Mouse (Mus musculus): ENCODE measurements around the gene 3110009E18Rik. TPM values are rescaled to one million over a fixed set of nuclear protein-coding genes. Genes with fewer than 3 reads are reported as not detected.

Gene 3110009E18Rik
- polyA plus RNA-seq, 1 experiment from 2014 or later: 12.8 TPM

GRCm38 (mm10) chr1:120187059-120187458 is 66.1 kb downstream of the 3110009E18Rik start:
- H3K9ac ChIP-seq: no peak overlapping the region
- no peak for ATAC-seq
- H3K4me1 ChIP-seq: no peaks in the 10 kb centered on the region
- H3K4me2 ChIP-seq: no peak overlapping the region
- H3K36me3 ChIP-seq: no peaks in the 10 kb centered on the region
- no peaks in the 10 kb centered on the region for H3K9me3 ChIP-seq (replicated peaks)
- H3K27me3 ChIP-seq (replicated peaks): no peaks in the 10 kb centered on the region
- WGBS (ENCODE audit: insufficient replicate concordance): 81% methylated on average over 7 of the region's 7 CpGs
- no peak overlapping the region for H3K27ac ChIP-seq
- H3K4me3 ChIP-seq: no peak overlapping the region

DNA sequence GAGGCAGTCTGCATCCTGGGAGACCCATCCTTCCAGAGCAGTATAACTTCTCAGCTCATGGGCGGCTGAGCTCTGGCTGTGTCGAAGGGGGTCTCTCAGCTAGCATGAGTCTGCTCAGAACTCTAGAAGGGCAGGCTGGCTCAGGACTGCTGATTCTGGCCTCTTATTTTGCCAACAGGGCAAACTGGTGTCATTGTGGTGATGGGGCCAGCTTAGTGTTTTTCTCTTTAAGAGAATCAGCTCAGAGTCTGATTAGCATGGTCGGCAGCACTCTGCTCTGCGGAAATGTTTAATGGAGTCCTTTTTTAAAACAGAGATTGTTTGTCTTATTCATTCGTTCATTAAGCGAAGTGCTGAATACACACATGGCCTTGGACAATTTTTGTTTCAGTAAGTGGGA is 68.2 kb downstream of the 3110009E18Rik start:
- H3K27me3 ChIP-seq (replicated peaks): no peaks in the 10 kb centered on the region
- no peaks in the 10 kb centered on the region for H3K9me3 ChIP-seq (replicated peaks)
- no peak for ATAC-seq
- H3K4me1 ChIP-seq: no peaks in the 10 kb centered on the region
- WGBS (ENCODE audit: insufficient replicate concordance): 83% methylated on average over 6 of the region's 6 CpGs
- no peak overlapping the region for H3K4me2 ChIP-seq
- no peak overlapping the region for H3K4me3 ChIP-seq
- no peaks in the 10 kb centered on the region for H3K36me3 ChIP-seq
- H3K9ac ChIP-seq: no peak overlapping the region
- no peak overlapping the region for H3K27ac ChIP-seq

DNA sequence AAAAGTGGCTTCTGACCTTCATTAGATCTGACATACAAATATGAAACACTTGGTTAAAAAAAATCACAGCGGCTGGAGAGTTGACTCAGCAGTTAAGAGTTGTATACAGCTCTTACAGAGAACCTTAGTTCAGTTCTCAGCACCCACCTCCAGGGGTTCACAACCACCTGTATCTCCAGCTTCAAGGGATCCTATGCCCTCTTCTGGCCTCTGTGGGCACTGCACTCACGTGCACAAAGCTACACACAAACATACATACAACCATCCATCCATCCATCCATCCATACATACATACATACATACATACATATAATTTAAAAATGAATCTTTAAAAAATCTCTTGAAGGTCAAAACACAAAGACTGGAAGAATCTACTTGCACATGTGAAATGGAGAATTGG is 69.3 kb downstream of the 3110009E18Rik start:
- Histone ChIP-seq H3K36me3 (no peaks in the 10 kb centered on the region), H3K27me3 (replicated peaks) (no peaks in the 10 kb centered on the region), H3K9me3 (replicated peaks) (no peaks in the 10 kb centered on the region), H3K4me3 (no peak overlapping the region), H3K27ac (no peak overlapping the region), H3K4me1 (no peaks in the 10 kb centered on the region), H3K4me2 (no peak overlapping the region), H3K9ac (no peak overlapping the region)
- no peak for ATAC-seq
- 67% methylated on average over 2 of the region's 2 CpGs for WGBS (ENCODE audit: insufficient replicate concordance)

DNA sequence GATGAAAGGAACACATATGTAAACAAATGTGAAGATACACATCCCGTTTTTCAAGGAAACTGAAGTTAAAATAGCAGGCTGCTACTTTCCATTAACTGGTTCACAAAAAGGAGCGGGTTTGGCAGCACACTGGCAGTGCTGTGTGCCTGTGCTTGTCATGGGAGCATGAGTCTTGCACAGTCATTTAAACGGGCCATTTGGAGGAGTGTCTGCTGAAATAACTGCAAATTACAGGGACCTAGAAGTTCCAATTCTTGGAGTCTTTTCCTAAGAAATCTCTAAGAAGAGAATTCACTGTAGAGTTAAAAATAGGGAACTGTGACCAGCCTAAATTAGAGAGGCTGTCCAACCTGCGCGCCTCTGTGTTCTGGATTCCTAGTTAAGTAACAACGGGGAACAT is 70.0 kb downstream of the 3110009E18Rik start:
- ATAC-seq: no peak
- WGBS (ENCODE audit: insufficient replicate concordance): 66% methylated on average over 6 of the region's 6 CpGs

GRCm38 (mm10) chr1:120192321-120192720 is 71.3 kb downstream of the 3110009E18Rik start:
- no peak overlapping the region for H3K4me3 ChIP-seq
- H3K36me3 ChIP-seq: no peaks in the 10 kb centered on the region
- H3K9me3 ChIP-seq (replicated peaks): no peaks in the 10 kb centered on the region
- no peaks in the 10 kb centered on the region for H3K27me3 ChIP-seq (replicated peaks)
- H3K27ac ChIP-seq: no peak overlapping the region
- H3K4me2 ChIP-seq: no peak overlapping the region
- 58% methylated on average over 6 of the region's 6 CpGs for WGBS (ENCODE audit: insufficient replicate concordance)
- no peak overlapping the region for H3K9ac ChIP-seq
- no peaks in the 10 kb centered on the region for H3K4me1 ChIP-seq
- ATAC-seq: no peak

More for the DNA sequence above, 70.0 kb downstream of the 3110009E18Rik start:
- no peak overlapping the region for H3K9ac ChIP-seq
- H3K36me3 ChIP-seq: no peaks in the 10 kb centered on the region
- no peaks in the 10 kb centered on the region for H3K4me1 ChIP-seq
- H3K27me3 ChIP-seq (replicated peaks): no peaks in the 10 kb centered on the region
- no peak overlapping the region for H3K4me2 ChIP-seq
- H3K9me3 ChIP-seq (replicated peaks): no peaks in the 10 kb centered on the region
- no peak overlapping the region for H3K27ac ChIP-seq
- no peak overlapping the region for H3K4me3 ChIP-seq

DNA sequence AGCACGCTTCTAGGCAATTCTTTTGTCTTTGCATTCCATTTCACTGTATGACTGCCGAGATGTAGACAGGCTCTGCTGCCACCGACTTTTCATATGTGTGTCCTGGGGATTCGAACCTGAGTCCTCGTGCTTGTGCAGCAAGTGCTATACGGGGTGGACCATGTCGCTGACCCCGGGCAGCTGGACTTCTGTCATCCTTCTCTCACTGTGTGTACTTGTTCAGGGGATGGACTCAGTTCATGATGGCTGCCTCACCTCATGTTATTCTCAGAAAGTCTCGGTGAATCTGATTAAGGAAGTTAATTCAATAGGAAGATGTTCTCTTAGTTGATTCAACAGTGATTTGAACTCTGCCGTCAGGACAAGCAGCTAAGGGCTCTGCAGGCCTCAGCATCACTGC is 72.6 kb downstream of the 3110009E18Rik start:
- Histone ChIP-seq H3K36me3 (no peaks in the 10 kb centered on the region), H3K4me2 (no peak overlapping the region), H3K9ac (no peak overlapping the region), H3K4me1 (no peaks in the 10 kb centered on the region), H3K4me3 (no peak overlapping the region), H3K9me3 (replicated peaks) (no peaks in the 10 kb centered on the region), H3K27ac (no peak overlapping the region), H3K27me3 (replicated peaks) (no peaks in the 10 kb centered on the region)
- WGBS (ENCODE audit: insufficient replicate concordance): 72% methylated on average over 10 of the region's 10 CpGs
- no peak for ATAC-seq

GRCm38 (mm10) chr1:120195947-120196346 is 75.0 kb downstream of the 3110009E18Rik start:
- H3K4me1 ChIP-seq: no peaks in the 10 kb centered on the region
- no peaks in the 10 kb centered on the region for H3K36me3 ChIP-seq
- H3K9me3 ChIP-seq (replicated peaks): no peaks in the 10 kb centered on the region
- 63% methylated on average over 5 of the region's 5 CpGs for WGBS (ENCODE audit: insufficient replicate concordance)
- no peak for ATAC-seq
- H3K9ac ChIP-seq: no peak overlapping the region
- no peak overlapping the region for H3K4me2 ChIP-seq
- no peaks in the 10 kb centered on the region for H3K27me3 ChIP-seq (replicated peaks)
- no peak overlapping the region for H3K27ac ChIP-seq
- no peak overlapping the region for H3K4me3 ChIP-seq

- Histone ChIP-seq H3K27ac (no peak overlapping the region), H3K4me2 (no peak overlapping the region), H3K4me1 (no peaks in the 10 kb centered on the region), H3K4me3 (no peak overlapping the region), H3K27me3 (replicated peaks) (no peaks in the 10 kb centered on the region), H3K36me3 (no peaks in the 10 kb centered on the region), H3K9me3 (replicated peaks) (no peaks in the 10 kb centered on the region), H3K9ac (no peak overlapping the region)
- ATAC-seq: no peak
- 65% methylated on average over 2 of the region's 2 CpGs for WGBS (ENCODE audit: insufficient replicate concordance)
These were observed 75.7 kb downstream of the 3110009E18Rik start for GRCm38 (mm10) chr1:120196724-120197123.

- no peak overlapping the region for H3K9ac ChIP-seq
- WGBS (ENCODE audit: insufficient replicate concordance): 9% methylated on average over 5 of the region's 5 CpGs
- H3K4me3 ChIP-seq: no peak overlapping the region
- no peak overlapping the region for H3K27ac ChIP-seq
- no peaks in the 10 kb centered on the region for H3K4me1 ChIP-seq
- no peak overlapping the region for H3K4me2 ChIP-seq
- no peak for ATAC-seq
- no peaks in the 10 kb centered on the region for H3K36me3 ChIP-seq
- H3K9me3 ChIP-seq (replicated peaks): no peaks in the 10 kb centered on the region
- H3K27me3 ChIP-seq (replicated peaks): 0 out of 2 replicates have a peak, but pooled peaks cover 3% of the 10 kb centered on the region
These were observed 76.2 kb downstream of the 3110009E18Rik start for GRCm38 (mm10) chr1:120197189-120197588.

- no peak overlapping the region for H3K27ac ChIP-seq
- ATAC-seq: no peak
- no peaks in the 10 kb centered on the region for H3K9me3 ChIP-seq (replicated peaks)
- WGBS (ENCODE audit: insufficient replicate concordance): 57% methylated on average over 3 of the region's 3 CpGs
- H3K4me2 ChIP-seq: no peak overlapping the region
- H3K4me3 ChIP-seq: no peak overlapping the region
- no peak overlapping the region for H3K9ac ChIP-seq
- no peaks in the 10 kb centered on the region for H3K4me1 ChIP-seq
- H3K36me3 ChIP-seq: no peaks in the 10 kb centered on the region
- H3K27me3 ChIP-seq (replicated peaks): peaks cover 9% of the 10 kb centered on the region; the same call in 1 of the 2 replicates
These were observed 77.2 kb downstream of the 3110009E18Rik start for GRCm38 (mm10) chr1:120198151-120198550.

- H3K27me3 ChIP-seq (replicated peaks): peaks cover 9% of the 10 kb centered on the region; the same call in 1 of the 2 replicates
- H3K4me3 ChIP-seq: no peak overlapping the region
- no peak overlapping the region for H3K4me2 ChIP-seq
- H3K9ac ChIP-seq: no peak overlapping the region
- no peaks in the 10 kb centered on the region for H3K4me1 ChIP-seq
- no peak overlapping the region for H3K27ac ChIP-seq
- no peaks in the 10 kb centered on the region for H3K9me3 ChIP-seq (replicated peaks)
- no peaks in the 10 kb centered on the region for H3K36me3 ChIP-seq
- WGBS (ENCODE audit: insufficient replicate concordance): 73% methylated on average over 4 of the region's 4 CpGs
- ATAC-seq: no peak
These were observed 78.0 kb downstream of the 3110009E18Rik start for GRCm38 (mm10) chr1:120198942-120199341.

GRCm38 (mm10) chr1:120202542-120202941 is 81.6 kb downstream of the 3110009E18Rik start:
- no peaks in the 10 kb centered on the region for H3K36me3 ChIP-seq
- H3K4me1 ChIP-seq: no peaks in the 10 kb centered on the region
- H3K4me2 ChIP-seq: no peak overlapping the region
- H3K9ac ChIP-seq: no peak overlapping the region
- H3K4me3 ChIP-seq: no peak overlapping the region
- H3K9me3 ChIP-seq (replicated peaks): no peaks in the 10 kb centered on the region
- H3K27ac ChIP-seq: no peak overlapping the region
- 49% methylated on average over 3 of the region's 3 CpGs for WGBS (ENCODE audit: insufficient replicate concordance)
- peaks cover 9% of the 10 kb centered on the region; the same call in 1 of the 2 replicates for H3K27me3 ChIP-seq (replicated peaks)
- ATAC-seq: no peak

GRCm38 (mm10) chr1:120203836-120204235 is 82.8 kb downstream of the 3110009E18Rik start:
- H3K27ac ChIP-seq: no peak overlapping the region
- no peak overlapping the region for H3K4me2 ChIP-seq
- ATAC-seq: no peak
- no peaks in the 10 kb centered on the region for H3K36me3 ChIP-seq
- no peak overlapping the region for H3K4me3 ChIP-seq
- H3K9me3 ChIP-seq (replicated peaks): no peaks in the 10 kb centered on the region
- no peak overlapping the region for H3K9ac ChIP-seq
- no peaks in the 10 kb centered on the region for H3K4me1 ChIP-seq
- peaks cover 9% of the 10 kb centered on the region; the same call in 1 of the 2 replicates for H3K27me3 ChIP-seq (replicated peaks)
- 60% methylated on average over 5 of the region's 5 CpGs for WGBS (ENCODE audit: insufficient replicate concordance)
